In the genomic region with DNA sequence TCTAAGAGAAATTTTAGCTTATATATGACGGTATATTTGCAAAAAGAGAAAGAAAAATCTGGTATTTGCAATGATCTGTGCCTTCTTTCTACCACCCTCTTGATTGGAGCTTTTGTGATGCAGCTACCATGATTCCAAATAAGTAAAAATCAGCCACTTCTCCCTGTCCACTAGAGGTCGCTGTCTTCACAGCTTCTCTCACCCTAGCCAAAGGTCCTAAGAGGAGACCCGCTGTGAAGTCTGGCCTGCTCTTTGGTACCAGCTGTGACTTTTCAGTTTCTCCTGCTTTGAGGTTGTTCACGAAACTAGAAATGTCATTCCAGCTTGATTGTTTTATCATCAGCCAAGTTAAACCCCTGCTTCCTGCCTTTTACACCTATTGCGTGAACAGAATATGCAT, we compare ENCODE assay signal across 9 mouse cellular contexts. TPM values are rescaled to one million over a fixed set of nuclear protein-coding genes. Genes with fewer than 3 reads are reported as not detected.
DNase-seq lines count a peak whose midpoint lies in the region; ATAC-seq lines count a peak whose summit lies in the region.
"Had no signal": no experiment of that assay in that cellular context is flagged by ENCODE, and none has a peak within 500 bp of the region (broad histone marks: within the 10 kb centered on the region; RNA-seq: fewer than 3 reads in every experiment).

No protein-coding gene starts in this region.

- no peak overlapping the region for H3K9ac ChIP-seq in forebrain, embryonic 11.5 days (ENCODE audit: low read length)
- H3K9ac ChIP-seq in forebrain, embryonic 16.5 days (replicated peaks; ENCODE audit: low read depth, low read length): no peak overlapping the region
- H3K9ac ChIP-seq in midbrain, embryonic 11.5 days (ENCODE audit: low read length): no peak overlapping the region
- no peak overlapping the region for H3K9ac ChIP-seq in midbrain, embryonic 16.5 days (ENCODE audit: low read depth, low read length)
- H3K9ac ChIP-seq: limb, embryonic 15.5 days had no signal

- no peaks in the 10 kb centered on the region for H3K36me3 ChIP-seq in forebrain, embryonic 11.5 days (ENCODE audit: control insufficient read depth, insufficient read depth, low read length)
- no peaks in the 10 kb centered on the region for H3K36me3 ChIP-seq in forebrain, embryonic 16.5 days (ENCODE audit: control insufficient read depth, insufficient read depth)
- H3K36me3 ChIP-seq in midbrain, embryonic 11.5 days (ENCODE audit: control insufficient read depth, insufficient read depth, low read length): no peaks in the 10 kb centered on the region
- H3K36me3 ChIP-seq in midbrain, embryonic 16.5 days (ENCODE audit: control insufficient read depth, insufficient read depth, low read length): no peaks in the 10 kb centered on the region
- H3K36me3 ChIP-seq: limb, embryonic 15.5 days had no signal

- H3K27ac ChIP-seq in forebrain, embryonic 11.5 days (ENCODE audit: low read depth, low read length): no peak overlapping the region
- no peak overlapping the region for H3K27ac ChIP-seq in forebrain, embryonic 16.5 days (ENCODE audit: low read length)
- H3K27ac ChIP-seq in midbrain, embryonic 11.5 days (ENCODE audit: low read depth, low read length): no peak overlapping the region
- no peak overlapping the region for H3K27ac ChIP-seq in midbrain, embryonic 16.5 days (ENCODE audit: low read length)
- H3K27ac ChIP-seq: limb, embryonic 15.5 days had no signal

- ATAC-seq in forebrain, embryonic 11.5 days (replicated peaks; ENCODE audit: low FRiP score): no peak
- ATAC-seq in forebrain, embryonic 16.5 days: no peak
- ATAC-seq in midbrain, embryonic 11.5 days (ENCODE audit: low FRiP score): peak; percentile 62; the same call in 1 of the 2 replicates
- no peak for ATAC-seq in midbrain, embryonic 16.5 days

- H3K27me3 ChIP-seq in forebrain, embryonic 11.5 days (ENCODE audit: control insufficient read depth, insufficient read depth, low read length): no peaks in the 10 kb centered on the region
- H3K27me3 ChIP-seq in forebrain, embryonic 16.5 days (replicated peaks; ENCODE audit: control insufficient read depth, insufficient read depth, low read length): no peaks in the 10 kb centered on the region; the same call in 1 of the 2 replicates
- peaks cover 7% of the 10 kb centered on the region for H3K27me3 ChIP-seq in midbrain, embryonic 11.5 days (ENCODE audit: control insufficient read depth, insufficient read depth, low read length)
- no peaks in the 10 kb centered on the region for H3K27me3 ChIP-seq in midbrain, embryonic 16.5 days (ENCODE audit: control insufficient read depth, insufficient read depth, low read depth, low read length)

- WGBS in forebrain, embryonic 11.5 days: 25% methylated on average over 5 of the region's 5 CpGs
- WGBS in forebrain, embryonic 16.5 days: 24% methylated on average over 5 of the region's 5 CpGs
- 29% methylated on average over 5 of the region's 5 CpGs for WGBS in midbrain, embryonic 11.5 days
- 27% methylated on average over 5 of the region's 5 CpGs for WGBS in midbrain, embryonic 16.5 days

- peak; percentile 47 for DNase-seq in forebrain, embryonic 11.5 days (ENCODE audit: low spot score)
- peak; percentile 83 for DNase-seq in midbrain, embryonic 11.5 days (ENCODE audit: low spot score, missing footprints)
- DNase-seq in c-Kit-positive CD71-positive TER-119-positive erythroid progenitor cells, embryonic 14.5 days (ENCODE audit: low spot score): peak; percentile 25
- DNase-seq in kidney, postnatal 14 days: peak; percentile 39
- DNase-seq in skeletal muscle tissue, adult 2 months (ENCODE audit: low read depth, low spot score): peak; percentile 11
- DNase-seq in right cerebral cortex, postnatal 36 days (ENCODE audit: low spot score in 2 of 2): no peak

- no peak overlapping the region for H3K4me3 ChIP-seq in forebrain, embryonic 11.5 days (ENCODE audit: low read depth, low read length)
- H3K4me3 ChIP-seq in forebrain, embryonic 16.5 days (replicated peaks; ENCODE audit: low read length): no peak overlapping the region
- no peak overlapping the region for H3K4me3 ChIP-seq in midbrain, embryonic 11.5 days (ENCODE audit: low read depth, low read length)
- no peak overlapping the region for H3K4me3 ChIP-seq in midbrain, embryonic 16.5 days (ENCODE audit: low read depth, low read length)
- H3K4me3 ChIP-seq: limb, embryonic 15.5 days had no signal

- H3K4me2 ChIP-seq in forebrain, embryonic 11.5 days (ENCODE audit: low read depth, low read length, severe bottlenecking): no peak overlapping the region
- H3K4me2 ChIP-seq in forebrain, embryonic 16.5 days (ENCODE audit: low read length): no peak overlapping the region
- no peak overlapping the region for H3K4me2 ChIP-seq in midbrain, embryonic 11.5 days
- no peak overlapping the region for H3K4me2 ChIP-seq in midbrain, embryonic 16.5 days (ENCODE audit: low read length)
- H3K4me2 ChIP-seq: limb, embryonic 15.5 days had no signal

- no peaks in the 10 kb centered on the region for H3K9me3 ChIP-seq in forebrain, embryonic 11.5 days (ENCODE audit: control insufficient read depth, low read length)
- no peaks in the 10 kb centered on the region for H3K9me3 ChIP-seq in forebrain, embryonic 16.5 days (ENCODE audit: control insufficient read depth, low read length)
- H3K9me3 ChIP-seq in midbrain, embryonic 11.5 days (ENCODE audit: control insufficient read depth, low read length): no peaks in the 10 kb centered on the region
- H3K9me3 ChIP-seq in midbrain, embryonic 16.5 days (replicated peaks; ENCODE audit: control insufficient read depth, low read length, poor library complexity, severe bottlenecking): no peaks in the 10 kb centered on the region
- H3K9me3 ChIP-seq: limb, embryonic 15.5 days had no signal

- H3K4me1 ChIP-seq in forebrain, embryonic 11.5 days (replicated peaks; ENCODE audit: control insufficient read depth, insufficient read depth, low read length): no peaks in the 10 kb centered on the region
- no peaks in the 10 kb centered on the region for H3K4me1 ChIP-seq in forebrain, embryonic 16.5 days (replicated peaks; ENCODE audit: control insufficient read depth, insufficient read depth, low read length)
- no peaks in the 10 kb centered on the region for H3K4me1 ChIP-seq in midbrain, embryonic 11.5 days (ENCODE audit: control insufficient read depth, insufficient read depth, low read length)
- H3K4me1 ChIP-seq in midbrain, embryonic 16.5 days (ENCODE audit: control insufficient read depth, insufficient read depth, low read length): no peaks in the 10 kb centered on the region
- H3K4me1 ChIP-seq: limb, embryonic 15.5 days had no signal

RNA-seq across cellular contexts. Expression of a gene that starts 14.5 kb away (rescaled TPM):
- 0.52 and 0.68 TPM in 2 replicates for polyA plus RNA-seq in forebrain, embryonic 11.5 days (2014; fragmentation: Nextera tagmentation; extraction: Ambion mirVana)
- polyA plus RNA-seq in forebrain, embryonic 16.5 days (2015; fragmentation: Nextera tagmentation; extraction: Ambion mirVana): 0.26 and 0.37 TPM in 2 replicates
- polyA plus RNA-seq in midbrain, embryonic 11.5 days (2014; fragmentation: Nextera tagmentation; extraction: Ambion mirVana): 0.39 and 0.52 TPM in 2 replicates
- 0.21 and 0.22 TPM in 2 replicates for polyA plus RNA-seq in midbrain, embryonic 16.5 days (2015; fragmentation: Nextera tagmentation; extraction: Ambion mirVana)

Comparison
In these comparisons a context has a peak if more than half of its experiments do, and no peak if none do; other contexts are left out.
1. DNase-seq: peak in forebrain, embryonic 11.5 days (single experiment), midbrain, embryonic 11.5 days (single experiment), c-Kit-positive CD71-positive TER-119-positive erythroid progenitor cells, embryonic 14.5 days (single experiment), kidney, postnatal 14 days (single experiment) and skeletal muscle tissue, adult 2 months (single experiment); none in right cerebral cortex, postnatal 36 days (0 of 2).